Mouse (Mus musculus) embryonic facial prominence, embryonic 12.5 days (tissue): ENCODE data around the gene Olfr308. TPM values are rescaled to one million over a fixed set of nuclear protein-coding genes. Genes with fewer than 3 reads are reported as not detected.
"Not testable (repeated sequence)": the region's sequence is repeated elsewhere in the genome, so short reads cannot be mapped to it uniquely, and the experiment has no call there.

Experiments
- ATAC-seq: fragments of 200-750 bp; cut with Nextera tagmentation; 2 replicates; pipeline ENCODE4 v1.8.0; 2017; ENCODE audit not compliant: insufficient number of reproducible peaks, insufficient read depth, low FRiP score, low TSS enrichment
- H3K27ac ChIP-seq: fragments of 300-500 bp; sonication (generic); 2 replicates; pipeline ENCODE4 v1.5.1; 2016; ENCODE audit warnings: mild to moderate bottlenecking
- H3K27me3 ChIP-seq: fragments of 300-500 bp; sonication (generic); 2 replicates; pipeline ENCODE4 v1.6.1; 2016; ENCODE audit warnings: mild to moderate bottlenecking, moderate library complexity
- H3K36me3 ChIP-seq: fragments of 300-500 bp; sonication (generic); 2 replicates; pipeline ENCODE4 v1.6.1; 2016; ENCODE audit warnings: mild to moderate bottlenecking
- H3K4me1 ChIP-seq: fragments of 300-500 bp; sonication (generic); 2 replicates; pipeline ENCODE4 v1.6.1; 2016
- H3K4me2 ChIP-seq: fragments of 300-500 bp; sonication (generic); replicated peaks from 2 replicates; pipeline ENCODE4 v1.6.1; 2016; ENCODE audit warnings: mild to moderate bottlenecking, moderate library complexity
- H3K4me3 ChIP-seq: fragments of 300-500 bp; sonication (generic); 2 replicates; pipeline ENCODE4 v1.5.1; 2016; ENCODE audit warnings: mild to moderate bottlenecking
- H3K9ac ChIP-seq: fragments of 300-500 bp; sonication (generic); 2 replicates; pipeline ENCODE4 v1.6.1; 2016; ENCODE audit warnings: mild to moderate bottlenecking, moderate library complexity
- H3K9me3 ChIP-seq: fragments of 300-500 bp; sonication (generic); 2 replicates; pipeline ENCODE4 v1.6.1; 2016; ENCODE audit warnings: mild to moderate bottlenecking, moderate library complexity
- WGBS: fragments of 180-500 bp; shearing (Covaris S2); methylation state at CpG from one replicate; pipeline ENCODE4 v1.1.7; 2016; 5-methylcytosine and 5-hydroxymethylcytosine counted together
- microRNA-seq: library from miRNA; unstranded; fragments of <30 nt; microRNA quantifications from one replicate; pipeline ENCODE4, GENCODE M21; 2017
- polyA plus RNA-seq: library from polyadenylated mRNA; unstranded; fragments of >200 nt; fragmentation: Nextera tagmentation; extraction: Ambion mirVana; gene quantifications from 2 replicates; pipeline ENCODE4 v1.2.1, GENCODE M21; 2016

The Olfr308 gene
- polyA plus RNA-seq = not detected in 2 replicates

- H3K27me3 ChIP-seq = no peaks in the 10 kb centered on the region
- H3K4me3 ChIP-seq = no peak within 1 kb of the TSS
- no peak within 1 kb of the TSS for H3K4me2 ChIP-seq
- H3K36me3 ChIP-seq = no peaks in the 10 kb centered on the region
- ATAC-seq = no peak
- H3K4me1 ChIP-seq = no peaks in the 10 kb centered on the region
- H3K27ac ChIP-seq = no peak within 1 kb of the TSS
- H3K9me3 ChIP-seq = no peaks in the 10 kb centered on the region
- no peak within 1 kb of the TSS for H3K9ac ChIP-seq
Observed at GRCm38 (mm10) chr7:86325530-86325929, at the start of gene Olfr308. TSS of gene Olfr308 (minus strand) at chr7:86325630.

GRCm38 (mm10) chr7:86366828-86367227 lies 41.4 kb upstream of the Olfr308 start, which contains the start of gene Olfr305:
TSS of gene Olfr305 (minus strand) at chr7:86366928.
- Histone ChIP-seq H3K4me3 (no peak within 1 kb of the TSS), H3K9ac (no peak within 1 kb of the TSS), H3K9me3 (no peaks in the 10 kb centered on the region), H3K36me3 (no peaks in the 10 kb centered on the region), H3K27ac (no peak within 1 kb of the TSS), H3K4me1 (no peaks in the 10 kb centered on the region), H3K27me3 (no peaks in the 10 kb centered on the region), H3K4me2 (no peak within 1 kb of the TSS)
- no peak for ATAC-seq
- 79% methylated on average over 1 of the region's 1 CpGs for WGBS

GRCm38 (mm10) chr7:86346296-86346695 lies 20.9 kb upstream of the Olfr308 start:
- H3K27me3 ChIP-seq, H3K9ac ChIP-seq, H3K27ac ChIP-seq, H3K36me3 ChIP-seq, H3K4me3 ChIP-seq, H3K4me1 ChIP-seq, H3K4me2 ChIP-seq, ATAC-seq, H3K9me3 ChIP-seq: not testable (repeated sequence)
- 91% methylated on average over 9 of the region's 9 CpGs for WGBS

- Histone ChIP-seq H3K4me2 (no peak overlapping the region), H3K9me3 (no peaks in the 10 kb centered on the region), H3K4me1 (no peaks in the 10 kb centered on the region), H3K27ac (no peak overlapping the region), H3K27me3 (no peaks in the 10 kb centered on the region), H3K9ac (no peak overlapping the region), H3K4me3 (no peak overlapping the region), H3K36me3 (no peaks in the 10 kb centered on the region)
- ATAC-seq = no peak
- 72% methylated on average over 3 of the region's 3 CpGs for WGBS
Observed at GRCm38 (mm10) chr7:86344253-86344652, 18.8 kb upstream of the Olfr308 start.

- Histone ChIP-seq H3K4me1 (no peaks in the 10 kb centered on the region), H3K27ac (no peak overlapping the region), H3K4me2 (no peak overlapping the region), H3K9ac (no peak overlapping the region), H3K36me3 (no peaks in the 10 kb centered on the region), H3K9me3 (no peaks in the 10 kb centered on the region), H3K27me3 (no peaks in the 10 kb centered on the region), H3K4me3 (no peak overlapping the region)
- ATAC-seq = no peak
- WGBS = 76% methylated on average over 14 of the region's 14 CpGs
Observed at GRCm38 (mm10) chr7:86342881-86343565, 17.6 kb upstream of the Olfr308 start.

GRCm38 (mm10) chr7:86337486-86337885 lies 12.1 kb upstream of the Olfr308 start, which contains the start of gene Olfr307:
TSS of gene Olfr307 (minus strand) at chr7:86337586.
- no peak within 1 kb of the TSS for H3K27ac ChIP-seq
- ATAC-seq = no peak

GRCm38 (mm10) chr7:86321323-86321722 lies 4.1 kb downstream of the Olfr308 start:
- Histone ChIP-seq H3K4me3 (no peak overlapping the region), H3K27me3 (no peaks in the 10 kb centered on the region), H3K4me1 (no peaks in the 10 kb centered on the region), H3K27ac (no peak overlapping the region), H3K4me2 (no peak overlapping the region), H3K9me3 (no peaks in the 10 kb centered on the region), H3K9ac (no peak overlapping the region), H3K36me3 (no peaks in the 10 kb centered on the region)
- WGBS = 95% methylated on average over 2 of the region's 2 CpGs
- ATAC-seq = no peak

More at GRCm38 (mm10) chr7:86337486-86337885, 12.1 kb upstream of the Olfr308 start, which contains the start of gene Olfr307:
- no peak within 1 kb of the TSS for H3K4me2 ChIP-seq
- 75% methylated on average over 1 of the region's 1 CpGs for WGBS
- H3K9ac ChIP-seq = no peak within 1 kb of the TSS
- no peak within 1 kb of the TSS for H3K4me3 ChIP-seq
- H3K27me3 ChIP-seq = no peaks in the 10 kb centered on the region
- H3K4me1 ChIP-seq = no peaks in the 10 kb centered on the region
- H3K9me3 ChIP-seq = no peaks in the 10 kb centered on the region
- no peaks in the 10 kb centered on the region for H3K36me3 ChIP-seq

- Histone ChIP-seq H3K9ac (no peak within 1 kb of the TSS), H3K4me2 (no peak within 1 kb of the TSS), H3K27ac (no peak within 1 kb of the TSS), H3K27me3 (no peaks in the 10 kb centered on the region), H3K4me3 (no peak within 1 kb of the TSS), H3K9me3 (no peaks in the 10 kb centered on the region), H3K4me1 (no peaks in the 10 kb centered on the region), H3K36me3 (no peaks in the 10 kb centered on the region)
- ATAC-seq = no peak
- 70% methylated on average over 2 of the region's 2 CpGs for WGBS
Observed at GRCm38 (mm10) chr7:86313608-86314007, 11.8 kb downstream of the Olfr308 start, which contains the start of gene Olfr309. TSS of gene Olfr309 (minus strand) at chr7:86313708.

- Histone ChIP-seq H3K36me3 (no peaks in the 10 kb centered on the region), H3K27ac (no peak within 1 kb of the TSS), H3K4me1 (no peaks in the 10 kb centered on the region), H3K9ac (no peak within 1 kb of the TSS), H3K4me3 (no peak within 1 kb of the TSS), H3K27me3 (no peaks in the 10 kb centered on the region), H3K9me3 (no peaks in the 10 kb centered on the region), H3K4me2 (no peak within 1 kb of the TSS)
- WGBS = 50% methylated on average over 1 of the region's 1 CpGs
- no peak for ATAC-seq
Observed at GRCm38 (mm10) chr7:86277072-86277471, 48.4 kb downstream of the Olfr308 start, which contains the start of gene Olfr310. TSS of gene Olfr310 (minus strand) at chr7:86277172.

Small RNAs within 50 kb of the gene (microRNA-seq; reads per million reads assigned to microRNA genes)
- not detected for gene Gm23192

Other genes with a start within 250 kb of the Olfr308 start
- not detected in 2 replicates for gene Vmn2r75, start 153.9 kb downstream of the Olfr308 start, polyA plus RNA-seq
- not detected in 2 replicates for gene Vmn2r76, start 79.3 kb downstream of the Olfr308 start, polyA plus RNA-seq
- not detected in 2 replicates for gene Olfr310, start 48.5 kb downstream of the Olfr308 start, polyA plus RNA-seq
- not detected in 2 replicates for gene Olfr309, start 11.9 kb downstream of the Olfr308 start, polyA plus RNA-seq
- not detected in 2 replicates for gene Olfr307, start 12.0 kb upstream of the Olfr308 start, polyA plus RNA-seq
- not detected in 2 replicates for gene Olfr305, start 41.3 kb upstream of the Olfr308 start, polyA plus RNA-seq
- gene Olfr304, start 61.0 kb upstream of the Olfr308 start, polyA plus RNA-seq = not detected in 2 replicates
- not detected in 2 replicates for gene Olfr303, start 72.2 kb upstream of the Olfr308 start, polyA plus RNA-seq
- gene Olfr301, start 78.2 kb upstream of the Olfr308 start, polyA plus RNA-seq = not detected in 2 replicates
- 0.04 TPM in 1 of 2 replicates, not detected in the other for gene Olfr299, start 134.3 kb upstream of the Olfr308 start, polyA plus RNA-seq
- gene Olfr298, start 166.9 kb upstream of the Olfr308 start, polyA plus RNA-seq = not detected in 2 replicates
- not detected in 2 replicates for gene Olfr297, start 194.3 kb upstream of the Olfr308 start, polyA plus RNA-seq